Mouse (Mus musculus): Measurements from ENCODE around the gene Tlr6. TPM values are rescaled to one million over a fixed set of nuclear protein-coding genes. Genes with fewer than 3 reads are reported as not detected.
A peak's percentile ranks its signal among the peaks of the same experiment; 100 is the strongest.

The Tlr6 gene
- 1 to 10 TPM in 1 of 2 experiments, under 1 TPM in 1; 0.93 to 2.0 TPM for total RNA-seq (2021)
- long read RNA-seq, experiment 1: 0 reads
- long read RNA-seq, experiment 2, partial matches to known transcripts: 0 of 3 reads
- long read RNA-seq, experiment 2, other reads (novel, unspliced or antisense): 0 of 3 reads

DNA sequence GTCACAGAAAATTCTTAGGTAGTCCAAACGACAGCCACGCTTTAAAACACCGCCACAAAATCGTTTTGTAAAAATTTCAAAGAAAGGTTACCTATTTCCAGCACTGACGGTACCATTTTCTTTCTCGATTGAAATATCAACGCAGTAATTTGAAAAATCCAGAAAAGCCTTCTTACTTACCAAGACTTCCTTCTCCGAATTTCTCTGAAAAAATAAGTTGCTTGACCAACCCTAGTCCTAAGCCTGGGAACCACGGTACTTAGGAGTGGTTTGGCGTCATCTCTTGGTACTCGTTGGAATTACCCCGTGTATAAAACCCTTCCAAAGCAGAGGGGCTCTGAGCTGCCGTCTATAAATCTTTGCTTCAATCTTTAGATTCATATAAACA is at the start of gene Tlr6:
TSS of gene Tlr6 (minus strand) at position 255 of the 388 bp plus-strand sequence.
- DNase-seq (ENCODE audit: low spot score in 2 of 2): peak; percentile 29 to 44

DNA sequence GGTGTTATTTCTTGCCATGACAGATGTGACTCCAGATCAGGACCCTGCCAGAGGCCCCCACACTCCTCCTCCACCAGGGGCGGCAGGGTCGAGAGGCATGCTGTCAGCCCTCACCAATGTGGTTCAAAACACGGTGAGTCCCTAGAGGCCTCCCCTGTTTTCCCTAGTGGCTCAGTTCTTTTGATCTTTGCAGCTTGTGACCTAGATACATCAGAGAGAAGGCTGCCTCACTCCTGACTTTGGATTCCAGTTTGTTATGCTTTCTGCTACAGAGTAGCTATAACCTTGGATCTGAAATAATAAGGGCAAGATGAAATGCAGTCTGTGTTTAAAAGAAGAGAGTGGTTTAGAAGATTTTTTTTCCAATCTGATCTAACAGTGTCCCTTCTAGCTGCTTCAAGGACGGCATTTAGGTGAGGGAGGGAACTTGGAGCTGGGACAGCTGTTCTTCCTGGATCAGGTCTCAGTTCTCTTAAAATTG is 46.2 kb upstream of the Tlr6 start:
- peak in 1 of 2 experiments; percentile 53 for DNase-seq (ENCODE audit: low spot score in 2 of 2)

DNA sequence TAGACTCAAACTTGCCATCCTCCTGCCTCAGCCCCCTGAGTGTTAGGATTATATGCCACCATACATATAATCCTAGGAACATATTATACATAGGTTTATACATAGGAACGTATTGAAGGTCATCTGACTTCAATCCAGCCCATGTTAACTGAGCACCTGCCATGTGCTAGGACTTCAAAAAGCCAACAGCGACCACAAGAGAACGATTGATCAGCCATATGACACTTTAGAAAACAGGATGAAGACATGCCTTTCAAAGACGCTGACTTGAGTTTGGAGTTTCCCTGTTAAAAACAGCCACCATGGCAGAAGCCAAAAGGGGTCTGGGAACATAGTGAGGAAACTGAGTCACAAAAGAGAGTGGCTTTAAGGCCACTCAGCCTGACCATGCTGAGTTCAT is 45.4 kb upstream of the Tlr6 start:
- no peak for DNase-seq (ENCODE audit: low spot score in 2 of 2)

DNA sequence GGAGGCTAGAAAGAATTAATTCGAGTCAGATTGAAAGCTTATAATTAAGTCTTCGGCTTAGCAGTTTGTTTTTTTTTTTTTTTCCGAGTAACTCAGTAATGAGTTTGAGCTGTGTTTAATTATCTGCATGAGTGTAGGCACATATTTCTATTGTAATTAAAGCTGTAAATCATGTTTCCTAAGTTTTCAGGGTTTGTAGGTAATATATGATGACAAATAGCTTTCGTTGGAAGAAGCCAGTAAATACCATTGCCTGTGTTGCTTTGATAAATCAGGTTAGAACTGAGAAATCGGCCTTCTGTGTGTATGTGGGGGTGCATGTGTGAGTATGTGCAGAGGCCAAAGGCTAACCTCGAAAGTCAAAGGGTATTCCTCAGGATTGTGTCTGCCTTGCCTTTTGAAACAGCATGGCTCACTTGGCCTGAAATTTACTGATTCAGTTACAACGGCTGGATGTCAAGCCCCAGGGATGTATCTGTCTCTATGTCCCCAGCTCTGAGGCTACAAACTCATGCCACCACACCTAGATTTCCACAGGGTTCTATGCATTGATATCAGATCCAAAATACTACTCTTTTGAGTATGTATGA is 44.1 kb upstream of the Tlr6 start:
- no peak for DNase-seq (ENCODE audit: low spot score in 2 of 2)

DNA sequence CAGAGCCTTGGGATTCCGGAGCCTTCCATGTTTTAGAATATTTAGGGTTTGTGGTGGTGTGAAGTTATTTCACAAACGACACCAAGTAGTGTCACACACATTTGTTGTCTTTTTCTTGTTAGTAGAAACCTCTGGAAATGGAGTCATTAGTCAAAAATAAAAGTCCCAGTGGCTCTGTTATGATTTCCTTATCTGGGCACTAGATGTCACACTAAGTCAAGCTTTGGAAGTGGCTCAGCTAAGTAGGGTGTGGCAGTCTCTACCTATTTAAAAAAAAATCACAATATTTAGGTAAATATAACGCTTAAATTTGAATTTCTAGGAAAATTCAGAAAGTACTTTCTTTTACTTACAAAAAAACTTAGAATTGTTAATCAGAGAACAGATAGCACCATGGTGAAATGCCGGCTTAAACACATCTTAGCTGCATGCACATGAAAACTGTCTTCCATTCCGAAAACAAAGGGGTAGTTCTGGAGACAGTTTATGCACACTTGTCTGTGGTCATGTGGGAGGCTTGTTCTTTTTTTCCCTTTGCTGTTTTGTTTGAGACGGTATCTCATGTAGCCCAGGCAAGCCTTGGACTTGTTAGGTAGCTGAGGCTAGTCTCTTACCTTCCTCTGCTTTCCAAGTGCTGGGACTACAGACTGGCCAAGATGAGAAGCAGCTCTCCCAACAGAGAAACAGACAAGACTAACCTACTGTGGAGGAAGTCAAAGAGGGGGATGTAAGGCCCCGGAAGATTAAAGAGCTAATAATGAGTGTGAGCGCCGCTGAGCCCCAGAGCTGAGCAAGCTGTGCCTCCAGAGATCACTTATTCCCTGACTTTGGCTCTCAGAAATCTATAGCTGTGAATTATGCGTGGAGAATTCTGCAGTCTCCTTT is 43.3 kb upstream of the Tlr6 start:
- DNase-seq (ENCODE audit: low spot score in 2 of 2): no peak

DNA sequence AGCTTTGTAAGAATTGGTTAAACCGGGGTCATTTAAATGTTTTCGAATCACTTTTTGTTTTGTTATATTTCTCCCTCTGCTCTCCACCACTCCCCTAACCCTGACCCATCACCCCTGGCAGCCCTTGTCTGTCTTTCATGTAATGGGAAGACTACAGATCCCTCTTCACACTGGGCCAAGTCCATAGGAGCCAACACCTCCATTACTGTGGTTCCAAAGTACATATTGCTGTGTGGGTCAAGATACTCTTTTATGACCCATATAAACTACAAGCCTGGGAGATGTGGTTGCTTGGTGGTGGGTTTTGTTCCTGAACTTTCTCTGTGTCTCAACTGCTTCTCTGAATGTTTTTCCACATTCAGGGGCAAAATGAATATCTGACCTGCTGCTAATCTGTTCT is 35.5 kb upstream of the Tlr6 start:
- no peak for DNase-seq (ENCODE audit: low spot score in 2 of 2)

DNA sequence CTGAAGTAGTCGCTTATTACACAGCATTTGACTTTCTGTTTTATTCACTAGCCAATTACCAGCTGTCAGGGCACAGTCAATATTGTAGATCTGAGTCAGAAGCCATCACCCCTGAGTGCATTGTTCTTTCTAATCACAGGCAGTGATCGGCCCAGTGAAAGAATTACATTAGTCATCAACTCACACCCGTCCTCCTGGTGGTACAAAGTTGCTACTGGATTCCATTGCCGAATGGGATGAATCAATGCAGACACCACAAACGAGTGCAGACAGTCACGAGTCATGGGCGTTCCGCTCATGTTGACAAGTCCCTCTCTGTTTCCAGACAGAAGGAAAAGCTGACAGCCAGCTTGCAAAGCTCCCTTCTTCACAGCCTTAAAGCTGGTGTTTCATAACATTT is 32.6 kb upstream of the Tlr6 start:
- no peak for DNase-seq (ENCODE audit: low spot score in 2 of 2)

DNA sequence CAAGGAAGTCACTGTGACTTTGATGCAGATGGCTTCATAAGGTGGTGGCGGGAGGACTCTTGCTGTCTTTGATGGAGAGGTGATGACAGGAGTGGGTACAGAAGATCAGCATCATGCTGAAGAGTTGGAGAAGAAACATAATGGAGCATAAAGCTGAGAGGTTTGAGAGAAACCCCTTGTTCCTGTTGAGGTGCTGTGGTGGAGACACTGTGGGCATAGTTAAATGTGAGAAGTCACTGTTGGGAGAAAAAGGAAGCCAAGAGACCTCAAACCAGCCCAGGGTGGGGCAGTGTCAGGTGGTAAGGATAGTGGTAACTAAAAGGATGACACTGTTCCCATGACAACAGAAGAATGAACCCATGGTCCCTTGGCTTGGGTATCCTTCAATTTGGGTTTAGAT is 30.0 kb upstream of the Tlr6 start:
- DNase-seq (ENCODE audit: low spot score in 2 of 2): no peak

DNA sequence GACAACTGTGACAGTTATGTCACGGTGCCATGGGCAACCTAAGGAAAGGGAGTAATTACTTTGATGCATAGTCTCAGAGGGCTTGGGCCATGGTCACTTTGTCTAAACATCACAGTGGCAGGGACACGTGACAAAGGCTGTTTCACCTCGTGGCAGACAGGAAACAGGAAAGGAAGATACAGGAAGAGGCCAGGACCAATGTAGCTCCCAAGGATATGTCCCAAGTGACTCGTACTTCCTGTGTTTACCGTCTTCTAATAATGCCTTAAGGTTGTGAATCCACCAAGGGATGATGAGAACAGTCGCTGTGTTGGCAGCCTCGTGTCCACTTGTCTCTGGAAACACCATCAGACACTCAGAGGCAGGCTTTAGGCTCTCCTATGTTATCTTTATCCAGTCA is 26.1 kb upstream of the Tlr6 start:
- no peak for DNase-seq (ENCODE audit: low spot score in 2 of 2)

DNA sequence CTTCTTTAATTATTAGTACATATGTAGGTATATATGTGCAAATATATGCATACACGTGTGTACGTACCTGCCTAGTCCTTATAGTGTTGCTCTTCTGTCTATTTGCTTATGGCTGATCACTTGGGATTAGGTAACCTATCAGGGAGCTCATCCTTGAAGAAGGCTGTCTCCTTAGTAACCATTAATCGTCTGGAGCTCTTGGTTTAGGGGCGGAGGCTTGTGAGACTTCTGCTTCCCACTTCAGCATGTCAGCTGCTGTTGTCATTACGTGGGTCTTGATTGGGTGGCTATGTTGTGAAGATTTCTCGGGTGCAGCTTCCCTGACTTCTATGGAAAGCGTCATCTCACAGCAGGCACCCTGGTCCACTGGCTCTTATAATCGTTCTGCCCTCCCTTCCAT is 17.2 kb upstream of the Tlr6 start:
- no peak for DNase-seq (ENCODE audit: low spot score in 2 of 2)

DNA sequence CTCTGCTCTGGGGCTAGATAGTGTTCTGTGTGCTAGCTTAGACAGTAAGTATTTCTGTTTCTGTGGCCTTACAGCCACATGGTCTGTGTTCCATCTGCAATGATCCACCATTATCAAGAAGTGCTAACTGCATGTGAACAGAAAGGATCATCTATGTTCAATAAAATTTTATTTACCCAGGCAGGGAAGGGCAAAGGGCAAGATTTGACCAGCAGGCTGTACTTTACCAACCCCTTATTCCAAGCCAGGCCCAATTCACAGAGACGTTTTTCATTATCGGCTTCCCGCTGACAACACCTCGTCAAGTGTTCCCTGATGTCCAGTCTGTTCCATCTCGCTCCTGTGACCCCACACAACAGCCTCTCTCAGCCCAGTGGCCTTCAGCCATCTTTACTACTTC is 15.2 kb upstream of the Tlr6 start:
- DNase-seq (ENCODE audit: low spot score in 2 of 2): no peak

DNA sequence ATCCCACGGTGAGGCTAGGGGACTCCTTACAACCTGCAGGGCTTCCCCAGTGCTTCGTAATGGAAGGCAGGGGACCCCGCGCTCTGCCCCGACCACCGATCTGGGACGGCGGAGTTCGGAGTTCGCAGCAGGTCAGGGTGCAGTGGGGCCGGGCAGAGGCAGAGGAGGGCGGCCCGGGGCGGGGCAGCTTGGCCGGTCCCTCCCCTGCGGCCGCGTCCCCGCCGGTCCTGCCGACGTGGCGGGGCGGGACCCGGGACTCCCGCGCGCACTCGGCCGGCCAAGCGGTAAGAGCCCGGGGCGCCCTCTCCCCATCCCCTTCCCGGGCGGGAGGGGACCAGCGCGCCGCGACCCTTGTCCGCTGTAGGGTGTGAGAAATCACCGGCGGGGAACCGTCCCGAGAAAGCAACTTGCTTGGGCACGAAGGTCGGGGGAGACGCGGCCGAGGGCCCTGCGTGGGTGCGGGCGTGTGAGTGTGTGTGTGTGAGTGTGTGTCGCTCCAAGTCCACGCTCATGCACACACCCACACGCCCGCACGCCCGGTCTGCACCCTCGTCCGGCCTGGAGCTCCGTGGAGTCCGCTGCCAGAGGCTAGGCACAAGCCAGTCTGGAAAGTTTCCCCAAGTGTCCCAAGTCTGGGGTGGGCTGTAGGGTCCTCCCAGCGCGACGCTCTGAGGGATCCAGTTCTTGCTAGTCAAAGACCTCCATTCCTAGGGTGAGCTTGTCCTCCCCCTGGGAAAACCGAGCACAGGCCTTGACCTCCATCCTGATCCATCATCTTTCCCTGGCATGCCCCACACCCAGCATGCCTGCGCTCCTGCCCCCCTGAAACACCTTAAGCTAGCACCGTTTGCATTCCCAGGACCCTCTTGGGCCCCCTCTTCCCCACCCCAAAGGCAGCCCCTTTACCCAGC is 10.2 kb upstream of the Tlr6 start, which contains the start of gene Fam114a1:
TSS of gene Fam114a1 (plus strand) at position 211 of the 911 bp plus-strand sequence.
- DNase-seq (ENCODE audit: low spot score in 2 of 2): peak; percentile 83 to 84

DNA sequence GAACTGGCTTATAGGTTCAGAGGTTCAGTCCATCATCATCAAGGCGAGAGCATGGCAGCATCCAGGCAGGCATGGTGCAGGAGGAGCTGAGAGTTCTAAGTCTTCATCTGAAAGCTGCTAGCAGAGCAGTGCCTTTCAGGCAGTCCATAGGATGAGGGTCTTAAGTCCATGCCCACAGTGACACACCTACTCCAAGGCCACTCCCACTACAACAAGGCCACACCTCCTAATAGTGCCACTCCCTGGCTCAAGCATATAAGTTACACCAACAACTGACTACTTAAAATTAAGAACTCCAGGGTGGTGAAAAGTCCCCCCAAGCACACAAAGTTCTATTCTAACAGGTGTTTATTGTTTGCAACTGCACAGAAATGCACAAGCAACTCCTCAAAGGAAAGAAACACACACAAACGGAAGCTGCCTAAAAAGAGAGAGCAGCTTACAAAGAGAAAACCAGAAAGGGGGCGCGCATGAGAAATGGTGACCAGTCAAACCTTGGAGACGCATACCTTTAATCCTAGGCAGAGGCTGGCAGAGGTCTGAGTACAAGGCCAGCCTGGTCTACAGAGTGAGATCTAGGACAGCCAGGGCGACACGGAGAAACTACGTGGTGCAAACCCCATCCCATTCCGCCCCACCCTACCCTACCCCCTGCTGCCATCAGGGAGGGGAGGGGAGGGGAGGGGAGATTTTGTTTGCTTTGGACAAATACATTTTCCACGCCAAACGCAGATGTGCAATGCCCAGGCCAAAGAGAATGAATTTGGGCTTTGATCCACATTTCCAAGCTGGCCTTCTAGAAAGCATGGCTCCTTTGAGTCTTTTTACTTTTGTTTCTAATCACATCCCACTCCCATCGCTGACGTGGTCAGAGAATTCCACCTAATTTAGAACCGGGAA is 9.3 kb upstream of the Tlr6 start:
- DNase-seq (ENCODE audit: low spot score in 2 of 2): peak in 1 of 2 experiments; percentile 24

DNA sequence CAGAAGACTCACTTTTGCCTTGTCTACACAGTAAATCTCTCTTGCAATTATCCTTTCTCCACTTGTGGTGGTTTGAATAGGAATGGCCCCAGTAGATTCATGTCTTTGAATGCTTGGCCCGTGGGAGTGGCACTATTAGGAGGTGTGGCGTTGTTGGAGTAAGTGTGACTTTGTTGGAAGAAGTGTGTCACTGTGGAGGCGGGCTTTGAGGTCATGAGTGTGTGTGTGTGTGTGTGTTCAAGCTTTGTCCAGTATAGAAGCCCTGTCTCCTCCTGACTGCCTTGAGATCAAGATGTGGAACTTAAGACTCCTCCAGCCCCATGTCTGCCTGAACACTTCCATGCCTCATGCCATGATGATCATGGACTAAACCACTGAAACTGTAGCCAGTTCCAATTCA is 3.8 kb upstream of the Tlr6 start:
- no peak for DNase-seq (ENCODE audit: low spot score in 2 of 2)

DNA sequence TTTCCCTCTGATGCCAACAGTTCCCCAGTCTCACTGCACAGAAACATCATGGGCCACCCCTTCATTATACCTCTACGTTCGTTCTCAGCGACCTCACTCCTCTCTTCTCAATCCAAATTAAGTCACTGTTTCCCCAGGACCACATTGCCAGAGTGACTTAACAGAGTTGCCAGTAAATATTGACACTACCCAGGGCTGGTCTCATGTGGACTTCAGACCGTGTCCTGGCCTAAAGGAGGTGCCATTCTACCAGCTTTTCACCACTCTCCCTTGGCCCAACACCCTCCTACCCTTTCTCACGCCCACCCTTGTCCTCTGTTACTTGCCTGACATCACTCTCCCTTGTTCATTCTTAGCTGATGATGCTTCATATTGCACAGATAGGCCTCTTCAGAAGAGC is 3.4 kb upstream of the Tlr6 start:
- no peak for DNase-seq (ENCODE audit: low spot score in 2 of 2)

DNA sequence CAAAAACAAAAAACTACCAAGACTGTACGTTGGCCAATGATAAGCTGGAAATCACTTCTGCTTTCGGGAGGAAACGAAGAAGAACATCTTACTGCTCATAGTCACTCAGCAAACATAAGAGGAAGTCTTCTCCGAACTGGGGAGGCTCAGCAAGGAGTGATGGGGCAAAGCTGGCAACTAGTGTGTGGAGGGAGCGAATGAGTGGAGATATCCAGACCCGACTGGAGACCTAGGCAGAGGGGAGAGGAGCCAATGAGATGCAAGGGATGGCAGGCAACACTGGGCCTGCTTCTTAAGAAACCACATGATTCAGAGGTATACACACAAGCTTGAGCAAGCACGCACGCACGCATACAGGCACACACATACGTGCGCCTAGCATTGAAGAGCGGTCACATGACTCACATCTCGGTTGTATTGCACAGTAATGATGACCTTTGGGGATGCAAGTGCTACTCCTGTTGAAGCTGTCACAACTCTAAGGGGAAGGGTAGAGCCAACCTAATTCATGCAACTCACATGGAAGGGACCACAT is 1.0 kb upstream of the Tlr6 start:
- no peak for DNase-seq (ENCODE audit: low spot score in 2 of 2)

DNA sequence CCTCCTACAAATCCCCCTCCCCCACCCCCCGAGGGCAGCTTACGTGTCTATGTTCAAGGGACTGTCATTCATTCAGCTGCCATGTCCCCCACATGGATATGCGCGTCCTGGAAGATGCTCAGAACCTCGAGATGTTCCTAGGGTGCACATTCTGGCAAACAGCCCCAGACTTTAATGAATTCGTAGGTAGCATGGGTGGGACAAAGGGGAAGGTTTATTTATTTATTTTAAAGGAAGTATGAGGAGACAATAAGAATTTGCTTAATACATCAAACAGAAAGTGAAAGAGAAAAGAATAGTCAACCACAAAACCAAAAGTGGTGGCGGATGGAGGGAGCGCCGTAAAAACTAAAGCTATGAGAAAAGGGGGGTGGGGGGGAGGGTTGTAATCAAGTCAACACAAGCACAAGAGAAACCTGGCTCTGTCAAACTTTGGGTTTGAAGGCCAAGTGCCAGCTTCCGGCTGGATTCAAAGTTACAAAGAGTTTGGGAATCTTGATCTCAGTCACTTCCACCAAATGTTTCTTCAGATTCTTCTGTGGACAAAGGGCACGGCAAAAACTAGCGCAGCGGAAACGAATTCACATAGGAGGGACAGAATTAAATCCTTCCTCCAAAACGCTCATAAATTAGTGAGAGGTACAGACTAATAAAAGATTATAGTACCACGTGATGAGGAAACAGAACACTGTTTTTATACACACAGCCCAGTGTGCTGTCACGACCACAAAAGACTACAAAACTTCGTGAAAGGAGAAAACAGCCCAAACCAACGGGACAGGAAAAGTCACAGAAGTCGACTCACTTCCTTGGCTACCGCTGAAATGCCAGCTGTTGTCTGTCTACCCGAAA is 680 bp downstream of the Tlr6 start:
- no peak for DNase-seq (ENCODE audit: low spot score in 2 of 2)

DNA sequence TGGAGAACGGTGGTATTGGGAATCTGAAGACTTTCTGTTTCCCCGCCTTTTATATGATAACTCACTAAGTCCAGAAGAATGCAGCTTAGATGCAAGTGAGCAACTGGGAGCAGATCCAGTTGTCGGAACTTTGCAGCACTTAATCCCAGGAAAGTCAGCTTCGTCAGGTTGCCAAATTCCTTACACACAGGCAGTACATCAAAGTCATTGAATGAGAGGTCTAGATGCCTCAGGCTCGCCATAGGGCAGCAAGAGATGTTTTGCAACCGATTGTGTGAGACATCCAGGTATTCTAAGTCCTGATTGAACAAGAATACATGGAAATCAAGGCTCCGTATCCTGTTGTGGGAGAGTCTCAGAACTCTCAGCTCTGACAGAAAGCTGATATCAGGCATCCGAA is 5.0 kb downstream of the Tlr6 start:
- DNase-seq (ENCODE audit: low spot score in 2 of 2): no peak

DNA sequence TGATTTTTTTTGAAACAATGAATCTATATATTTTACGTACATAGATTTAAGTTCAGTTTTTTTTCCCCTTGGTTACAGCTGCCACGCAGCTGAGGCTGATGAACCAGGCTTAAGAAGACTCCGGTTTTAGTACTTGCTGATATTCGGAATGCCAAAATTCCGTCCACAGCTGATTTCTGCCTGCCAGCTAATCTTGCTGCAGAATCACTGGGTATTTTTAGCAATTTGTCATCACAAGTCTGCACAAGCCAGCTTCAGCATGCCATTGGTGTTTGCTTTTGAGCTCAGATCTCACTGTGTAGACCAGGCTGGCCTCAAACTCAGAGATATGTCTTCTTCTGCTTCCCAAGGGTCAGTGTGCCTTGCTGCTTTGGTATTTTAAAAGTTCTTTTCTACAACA is 8.4 kb downstream of the Tlr6 start:
- DNase-seq (ENCODE audit: low spot score in 2 of 2): no peak
